Mouse (Mus musculus) E14TG2a.4 (cell line): ENCODE data around the gene Psmd3.

Experiments
- CTCF ChIP-seq: conservative IDR thresholded peaks from 2 replicates; pipeline ENCODE4 v1.5.1; 2014; ENCODE audit warnings: low read length
- NANOG ChIP-seq: IDR thresholded peaks from 2 replicates; pipeline ENCODE4 v1.6.1; 2014; ENCODE audit warnings: borderline replicate concordance, low read length, mixed read lengths
- POU5F1 ChIP-seq: IDR thresholded peaks from 2 replicates; pipeline ENCODE4 v1.6.1; 2014; ENCODE audit warnings: low read length, borderline replicate concordance

DNA sequence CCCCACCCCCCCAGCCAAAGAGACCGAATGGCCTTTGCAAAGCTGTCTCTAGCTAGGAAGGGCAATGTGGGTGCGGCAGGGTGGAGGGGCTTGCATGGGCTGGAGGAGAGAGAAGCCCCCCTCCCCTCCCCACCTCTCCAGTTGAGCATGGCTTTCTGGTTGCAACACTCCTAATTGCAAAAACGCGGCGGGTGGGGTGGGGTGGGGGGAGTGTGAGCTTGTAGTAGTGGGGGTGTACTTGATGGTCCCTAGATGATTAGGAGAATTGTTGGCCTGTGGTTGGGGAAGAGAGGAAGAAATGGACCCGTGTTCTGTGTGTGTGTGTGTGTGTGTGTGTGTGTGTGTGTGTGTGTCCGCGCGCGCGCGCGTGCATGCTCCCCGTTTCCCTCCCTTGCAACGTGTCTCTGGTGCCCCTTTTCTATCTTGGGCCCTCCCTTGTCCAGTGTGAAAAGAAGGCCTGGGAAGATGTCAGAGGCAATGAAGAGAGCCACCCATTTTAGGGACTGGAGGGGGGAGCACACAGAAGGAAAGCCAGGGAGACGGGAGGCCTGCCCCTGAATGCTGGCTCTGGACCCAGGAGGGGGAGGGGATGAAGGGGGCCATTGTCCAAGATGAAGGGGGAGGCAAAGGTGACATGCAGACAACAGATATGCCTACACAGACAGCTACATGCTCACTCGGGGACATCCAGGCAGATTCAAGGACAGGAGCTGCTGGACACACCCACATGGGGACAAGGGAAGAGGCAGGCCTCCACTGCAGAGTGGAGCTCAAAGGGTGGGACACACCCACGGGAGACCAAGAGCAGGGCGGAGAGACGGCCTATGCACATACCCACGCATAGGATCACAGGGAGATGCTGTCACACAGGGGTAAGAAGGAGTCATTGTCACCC is 60.3 kb downstream of the Psmd3 start:
- TF ChIP-seq CTCF (no peak), NANOG (no peak), POU5F1 (no peak)
